Mouse (Mus musculus) kidney, postnatal 14 days (tissue): ENCODE data around the gene Fanca.
"Not testable (repeated sequence)": the region's sequence is repeated elsewhere in the genome, so short reads cannot be mapped to it uniquely, and the experiment has no call there.

ENCODE experiments used
- DNase-seq: peaks from one replicate; pipeline ENCODE4 v3.0.0; 2022; ENCODE audit warnings: mixed read lengths

The Fanca gene

GRCm38 (mm10) chr8:123267926-123268656 lies 50.3 kb downstream of the Fanca start:
- DNase-seq: peak; percentile 32

GRCm38 (mm10) chr8:123257593-123257992 lies 60.8 kb downstream of the Fanca start:
- not testable (repeated sequence) for DNase-seq

GRCm38 (mm10) chr8:123257114-123257513 lies 61.3 kb downstream of the Fanca start:
- no peak for DNase-seq

GRCm38 (mm10) chr8:123255170-123255569 lies 63.2 kb downstream of the Fanca start:
- DNase-seq: no peak

- DNase-seq: peak; percentile 92
These were observed 64.1 kb downstream of the Fanca start, which contains the start of the genes Zfp276 and Vps9d1 for GRCm38 (mm10) chr8:123254099-123254885. Gene Zfp276 (plus strand): TSS chr8:123254195. Gene Vps9d1 (minus strand): TSS chr8:123254348.

- peak; percentile 45 for DNase-seq
These were observed 64.8 kb downstream of the Fanca start for GRCm38 (mm10) chr8:123253451-123254098.

- no peak for DNase-seq
These were observed 65.5 kb downstream of the Fanca start for GRCm38 (mm10) chr8:123252925-123253324.

- no peak for DNase-seq
These were observed 67.4 kb downstream of the Fanca start for GRCm38 (mm10) chr8:123250940-123251339.

GRCm38 (mm10) chr8:123248596-123248995 lies 69.8 kb downstream of the Fanca start:
- no peak for DNase-seq

- DNase-seq: no peak
These were observed 70.6 kb downstream of the Fanca start for GRCm38 (mm10) chr8:123247748-123248147.

GRCm38 (mm10) chr8:123245543-123245942 lies 72.8 kb downstream of the Fanca start:
- DNase-seq: no peak

GRCm38 (mm10) chr8:123244382-123244781 lies 74.0 kb downstream of the Fanca start:
- peak; percentile 37 for DNase-seq

- no peak for DNase-seq
These were observed 75.3 kb downstream of the Fanca start for GRCm38 (mm10) chr8:123243053-123243452.

- DNase-seq: no peak
These were observed 76.1 kb downstream of the Fanca start for GRCm38 (mm10) chr8:123242107-123242923.

- no peak for DNase-seq
These were observed 79.0 kb downstream of the Fanca start for GRCm38 (mm10) chr8:123239398-123239797.

- peak; percentile 94 for DNase-seq
These were observed 82.6 kb downstream of the Fanca start, which contains the start of gene Spata2l for GRCm38 (mm10) chr8:123235520-123236497. Gene Spata2l (minus strand): TSS chr8:123236233.

- no peak for DNase-seq
These were observed 83.4 kb downstream of the Fanca start for GRCm38 (mm10) chr8:123234918-123235519.

- no peak for DNase-seq
These were observed 84.6 kb downstream of the Fanca start for GRCm38 (mm10) chr8:123233760-123234159.

GRCm38 (mm10) chr8:123233300-123233699 lies 85.1 kb downstream of the Fanca start:
- no peak for DNase-seq

GRCm38 (mm10) chr8:123232553-123232952 lies 85.8 kb downstream of the Fanca start:
- DNase-seq: no peak

GRCm38 (mm10) chr8:123231742-123232141 lies 86.6 kb downstream of the Fanca start:
- DNase-seq: peak; percentile 36
